Mouse (Mus musculus): Measurements from ENCODE around the gene Uqcr10.
"Not testable (repeated sequence)": the region's sequence is repeated elsewhere in the genome, so short reads cannot be mapped to it uniquely, and the experiment has no call there.

Gene Uqcr10

GRCm38 (mm10) chr11:4712822-4713221 is 8.7 kb upstream of the Uqcr10 start:
- DNase-seq, result no peak

- DNase-seq, result not testable (repeated sequence)
Measured at GRCm38 (mm10) chr11:4710188-4710587, 6.0 kb upstream of the Uqcr10 start.

- DNase-seq, result no peak
Measured at GRCm38 (mm10) chr11:4705178-4705577, 1.0 kb upstream of the Uqcr10 start.

- DNase-seq, result no peak
Measured at GRCm38 (mm10) chr11:4703688-4704071, 462 bp downstream of the Uqcr10 start.

- DNase-seq, result no peak
Measured at GRCm38 (mm10) chr11:4700726-4701125, 3.4 kb downstream of the Uqcr10 start.

- DNase-seq, result peak; percentile 41 to 64
Measured at GRCm38 (mm10) chr11:4697043-4697983, 6.8 kb downstream of the Uqcr10 start.

- DNase-seq, result peak in 1 of 2 experiments; percentile 27
Measured at GRCm38 (mm10) chr11:4692162-4692561, 12.0 kb downstream of the Uqcr10 start.

- no peak for DNase-seq
Measured at GRCm38 (mm10) chr11:4691213-4691612, 12.9 kb downstream of the Uqcr10 start.

- DNase-seq, result no peak
Measured at GRCm38 (mm10) chr11:4690353-4690752, 13.8 kb downstream of the Uqcr10 start.

GRCm38 (mm10) chr11:4688632-4689380 is 15.3 kb downstream of the Uqcr10 start:
- no peak for DNase-seq

- no peak for DNase-seq
Measured at GRCm38 (mm10) chr11:4687874-4688273, 16.3 kb downstream of the Uqcr10 start.

- DNase-seq, result no peak
Measured at GRCm38 (mm10) chr11:4687027-4687426, 17.1 kb downstream of the Uqcr10 start.

GRCm38 (mm10) chr11:4685510-4685909 is 18.6 kb downstream of the Uqcr10 start:
- no peak for DNase-seq

- DNase-seq, result no peak
Measured at GRCm38 (mm10) chr11:4685071-4685470, 19.1 kb downstream of the Uqcr10 start.

GRCm38 (mm10) chr11:4684186-4684585 is 20.0 kb downstream of the Uqcr10 start:
- no peak for DNase-seq

GRCm38 (mm10) chr11:4683516-4683915 is 20.6 kb downstream of the Uqcr10 start:
- DNase-seq, result no peak

- DNase-seq, result no peak
Measured at GRCm38 (mm10) chr11:4680126-4680525, 24.0 kb downstream of the Uqcr10 start.

GRCm38 (mm10) chr11:4679441-4679832 is 24.7 kb downstream of the Uqcr10 start:
- DNase-seq, result no peak

- no peak for DNase-seq
Measured at GRCm38 (mm10) chr11:4678700-4679440, 25.3 kb downstream of the Uqcr10 start.

GRCm38 (mm10) chr11:4677250-4677872 is 26.8 kb downstream of the Uqcr10 start:
- DNase-seq, result no peak

- no peak for DNase-seq
Measured at GRCm38 (mm10) chr11:4675693-4676092, 28.4 kb downstream of the Uqcr10 start.

GRCm38 (mm10) chr11:4675126-4675562 is 29.0 kb downstream of the Uqcr10 start:
- DNase-seq, result peak; percentile 23 to 34

GRCm38 (mm10) chr11:4674593-4674992 is 29.5 kb downstream of the Uqcr10 start:
- no peak for DNase-seq
